Mouse (Mus musculus): ENCODE measurements around the gene Lrg1. TPM values are rescaled to one million over a fixed set of nuclear protein-coding genes. Genes with fewer than 3 reads are reported as not detected.

The Lrg1 gene
- polyA plus RNA-seq (2017; shearing (Covaris generic)), result not detected

DNA sequence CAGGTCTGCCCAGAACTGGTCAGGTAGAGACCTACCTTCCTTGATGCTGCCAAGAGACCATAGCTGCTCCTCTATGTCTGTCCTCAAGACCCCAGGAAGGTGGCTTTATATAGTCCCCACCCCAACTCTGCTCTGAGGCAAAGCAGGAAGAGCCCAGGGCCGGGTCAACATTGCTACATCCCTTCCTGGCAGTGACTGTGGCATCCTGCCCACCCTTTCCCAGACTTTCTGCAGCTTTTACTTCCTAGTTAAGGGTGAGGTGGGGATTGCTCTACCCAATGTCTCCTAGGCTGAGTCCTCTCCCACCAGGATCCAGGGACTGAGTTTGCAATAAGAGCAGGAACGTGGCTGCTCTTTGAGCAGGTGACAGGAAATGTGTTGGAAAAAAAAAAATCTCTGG, at the start of gene Lrg1:
TSS of gene Lrg1 (minus strand) at position 176 of the 400 bp plus-strand sequence.

DNA sequence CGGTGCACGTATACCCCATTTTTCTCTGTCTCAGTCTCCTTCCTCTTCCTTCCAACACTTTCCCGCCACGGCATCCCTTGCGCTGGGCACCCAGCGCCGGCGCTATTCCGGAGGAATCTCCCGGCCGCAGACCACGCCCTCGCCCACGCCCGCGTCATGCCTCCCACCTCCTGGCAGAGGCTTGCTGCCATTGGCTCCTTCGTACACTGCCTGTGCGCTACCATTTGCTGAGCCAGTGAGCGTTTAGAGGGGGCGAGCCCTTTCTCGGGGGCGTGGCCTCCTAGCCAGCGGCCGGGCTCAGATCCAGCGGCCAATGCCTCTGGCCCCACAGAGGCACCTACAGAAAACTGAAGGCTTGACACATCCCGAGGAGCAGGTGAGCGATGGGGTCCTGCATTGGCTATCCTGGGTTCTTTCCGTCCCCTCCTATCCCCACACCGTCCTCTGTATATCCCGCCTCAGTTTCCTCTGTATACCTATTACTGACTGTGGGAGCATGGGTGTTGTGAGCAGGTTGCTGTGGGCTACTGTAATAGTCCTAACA, 40.5 kb upstream of the Lrg1 start, which contains the start of gene Tnfaip8l1:
TSS of gene Tnfaip8l1 (plus strand) at position 247 of the 544 bp plus-strand sequence.

GRCm38 (mm10) chr17:56139858-56140595, 18.2 kb upstream of the Lrg1 start, which contains the start of gene Sema6b:
TSS of gene Sema6b (minus strand) at chr17:56140343.

DNA sequence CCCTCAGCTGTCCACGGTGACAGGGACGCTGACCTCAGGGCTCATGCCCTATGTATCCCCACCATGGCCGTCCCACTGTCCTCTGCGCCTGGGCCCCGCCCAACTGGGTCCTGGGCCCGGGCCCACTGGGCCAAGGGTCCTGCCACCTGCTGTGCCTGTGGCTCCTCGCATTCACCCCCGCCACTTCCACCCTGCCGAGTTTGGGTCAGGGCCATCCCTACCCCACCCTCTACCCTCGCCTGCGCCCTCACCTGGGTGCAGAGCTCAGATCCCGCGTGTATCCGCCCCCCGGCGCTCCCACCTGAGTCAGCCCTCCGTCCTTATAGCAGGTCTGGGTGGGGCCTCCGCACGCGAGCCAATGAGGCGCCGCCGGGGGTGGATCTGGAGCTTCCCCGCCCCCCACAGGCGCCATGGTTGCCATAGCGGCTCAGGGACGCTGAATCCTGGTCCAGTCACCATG, 4.5 kb downstream of the Lrg1 start, which contains the start of gene Plin5:
TSS of gene Plin5 (minus strand) at position 346 of the 460 bp plus-strand sequence.

DNA sequence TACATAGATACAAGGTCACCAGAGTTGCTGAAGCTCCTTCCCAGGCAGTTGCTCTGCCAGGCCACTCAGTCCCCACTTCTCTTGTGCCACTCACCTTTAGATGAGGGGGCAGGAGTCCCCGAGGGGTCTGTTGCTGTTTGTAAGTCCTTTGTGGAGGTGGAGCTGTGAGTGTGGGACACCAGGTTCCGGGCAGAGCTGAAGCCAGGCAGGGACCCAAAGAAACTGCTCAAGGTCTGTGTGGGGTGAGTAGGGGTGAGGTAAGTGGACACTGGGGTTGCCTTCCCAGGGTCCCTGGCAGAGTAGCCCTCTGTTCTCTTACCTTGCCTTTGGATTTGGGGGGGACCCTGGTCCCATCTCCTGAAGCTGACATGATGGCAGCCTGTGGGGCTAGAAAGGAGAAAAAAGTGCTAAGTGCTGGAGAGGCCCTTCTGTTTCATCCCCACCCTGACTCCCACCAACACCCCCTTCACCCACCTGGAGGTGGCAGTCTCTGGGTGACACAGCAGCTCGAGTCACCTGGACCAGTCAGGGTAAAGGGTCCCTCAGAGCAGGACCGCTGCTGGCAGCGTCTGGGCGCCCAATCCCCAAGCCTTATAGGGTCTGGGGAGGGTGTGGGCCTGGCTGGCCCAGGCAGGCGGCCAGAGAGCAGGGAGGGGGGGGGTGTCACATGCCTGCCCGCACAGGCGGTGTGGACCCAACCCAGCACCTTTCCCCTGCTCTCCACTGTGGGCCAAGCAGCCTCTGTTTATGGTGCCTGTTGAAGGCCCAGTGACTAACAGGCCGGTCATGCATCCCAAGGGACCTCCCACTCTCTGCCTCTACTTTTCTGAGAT, 12.4 kb downstream of the Lrg1 start, which contains the start of gene Plin4:
TSS of gene Plin4 (minus strand) at position 585 of the 833 bp plus-strand sequence.

DNA sequence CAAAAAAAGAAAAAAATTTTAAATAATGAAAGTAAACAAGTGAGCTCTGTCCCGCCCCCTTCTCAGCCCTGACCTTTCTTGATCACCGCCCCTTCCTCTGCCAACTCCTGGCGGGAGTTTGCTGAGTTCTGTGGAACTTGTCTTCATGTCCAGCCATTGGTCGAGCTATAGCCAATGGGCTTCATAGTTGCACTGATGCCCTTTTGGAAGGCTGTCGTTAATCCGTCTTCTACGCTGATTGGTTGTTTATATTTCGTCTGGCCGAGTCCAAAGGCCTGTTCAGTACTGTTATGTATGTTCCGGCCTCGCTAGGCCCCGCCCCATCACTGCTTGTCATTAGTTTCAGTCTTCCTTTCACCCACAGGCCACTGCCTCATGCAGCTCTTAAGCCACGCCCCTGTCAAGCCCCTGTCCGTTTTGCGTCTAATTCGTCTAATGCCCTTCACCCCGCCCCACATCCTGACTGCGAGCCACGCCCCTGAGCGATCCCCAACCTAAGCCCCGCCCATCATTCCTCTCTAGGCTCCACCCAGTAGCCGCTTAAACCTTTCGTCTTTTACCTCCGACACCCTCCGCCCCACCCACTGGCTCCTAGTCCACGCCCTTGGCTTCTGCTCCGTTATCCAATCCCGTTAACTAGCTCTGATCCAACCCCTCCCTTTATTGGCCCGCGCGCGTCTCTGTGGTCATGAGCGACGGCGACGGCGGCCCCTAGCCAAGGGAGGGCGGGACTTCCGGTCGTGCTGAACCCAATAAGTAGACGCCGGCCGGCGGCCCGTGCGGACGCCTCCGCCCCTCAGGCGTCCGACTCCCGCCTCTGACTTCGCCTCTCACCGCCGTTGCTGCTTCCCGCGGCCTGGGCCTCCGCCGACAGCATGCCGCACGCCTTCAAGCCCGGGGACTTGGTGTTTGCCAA, 42.7 kb downstream of the Lrg1 start, which contains the start of gene Hdgfl2:
TSS of gene Hdgfl2 (plus strand) at position 755 of the 916 bp plus-strand sequence.

GRCm38 (mm10) chr17:56074827-56075208, 47.0 kb downstream of the Lrg1 start, which contains the start of gene Ubxn6:
TSS of gene Ubxn6 (minus strand) at chr17:56075028.

Other genes with a start within 250 kb of the Lrg1 start
- 26.8 TPM for gene Zfp119a, start 243.1 kb downstream of the Lrg1 start, polyA plus RNA-seq (2017; shearing (Covaris generic))
- 31.1 TPM for gene Zfp959, start 229.9 kb downstream of the Lrg1 start, polyA plus RNA-seq (2017; shearing (Covaris generic))
- 15.2 TPM for gene Zfp119b, start 172.5 kb downstream of the Lrg1 start, polyA plus RNA-seq (2017; shearing (Covaris generic))
- 48.5 TPM for gene Ebi3, start 169.4 kb downstream of the Lrg1 start, polyA plus RNA-seq (2017; shearing (Covaris generic))
- gene Yju2, start 162.9 kb downstream of the Lrg1 start, polyA plus RNA-seq (2017; shearing (Covaris generic)), result 40.2 TPM
- gene Shd, start 151.5 kb downstream of the Lrg1 start, polyA plus RNA-seq (2017; shearing (Covaris generic)), result 0.19 TPM
- not detected for gene Fsd1, start 135.5 kb downstream of the Lrg1 start, polyA plus RNA-seq (2017; shearing (Covaris generic))
- 0.24 TPM for gene Stap2, start 116.4 kb downstream of the Lrg1 start, polyA plus RNA-seq (2017; shearing (Covaris generic))
- gene Mpnd, start 116.3 kb downstream of the Lrg1 start, polyA plus RNA-seq (2017; shearing (Covaris generic)), result 29.7 TPM
- 149 TPM for gene Sh3gl1, start 85.4 kb downstream of the Lrg1 start, polyA plus RNA-seq (2017; shearing (Covaris generic))
- gene Chaf1a, start 81.6 kb downstream of the Lrg1 start, polyA plus RNA-seq (2017; shearing (Covaris generic)), result 0.52 TPM
- gene Ubxn6, start 47.0 kb downstream of the Lrg1 start, polyA plus RNA-seq (2017; shearing (Covaris generic)), result 82.8 TPM
- 145 TPM for gene Hdgfl2, start 42.4 kb downstream of the Lrg1 start, polyA plus RNA-seq (2017; shearing (Covaris generic))
- gene Plin4, start 12.2 kb downstream of the Lrg1 start, polyA plus RNA-seq (2017; shearing (Covaris generic)), result not detected
- not detected for gene Plin5, start 4.4 kb downstream of the Lrg1 start, polyA plus RNA-seq (2017; shearing (Covaris generic))
- gene Sema6b, start 18.3 kb upstream of the Lrg1 start, polyA plus RNA-seq (2017; shearing (Covaris generic)), result not detected
- 40.2 TPM for gene Tnfaip8l1, start 40.5 kb upstream of the Lrg1 start, polyA plus RNA-seq (2017; shearing (Covaris generic))
- 74.8 TPM for gene Mydgf, start 61.9 kb upstream of the Lrg1 start, polyA plus RNA-seq (2017; shearing (Covaris generic))
- 29.9 TPM for gene Dpp9, start 96.9 kb upstream of the Lrg1 start, polyA plus RNA-seq (2017; shearing (Covaris generic))
- gene Fem1a, start 134.8 kb upstream of the Lrg1 start, polyA plus RNA-seq (2017; shearing (Covaris generic)), result 2.6 TPM
- 9.7 TPM for gene Ticam1, start 154.8 kb upstream of the Lrg1 start, polyA plus RNA-seq (2017; shearing (Covaris generic))
- 42.3 TPM for gene Plin3, start 170.9 kb upstream of the Lrg1 start, polyA plus RNA-seq (2017; shearing (Covaris generic))
- not detected for gene Arrdc5, start 178.3 kb upstream of the Lrg1 start, polyA plus RNA-seq (2017; shearing (Covaris generic))
- 14.2 TPM for gene Uhrf1, start 181.3 kb upstream of the Lrg1 start, polyA plus RNA-seq (2017; shearing (Covaris generic))
- gene Kdm4b, start 204.1 kb upstream of the Lrg1 start, polyA plus RNA-seq (2017; shearing (Covaris generic)), result 8.6 TPM